Mouse (Mus musculus) forebrain, embryonic 13.5 days (tissue): ENCODE data around the gene Rbbp7. TPM values are rescaled to one million over a fixed set of nuclear protein-coding genes. Genes with fewer than 3 reads are reported as not detected.

Source experiments
- ATAC-seq: fragments of 200-750 bp; cut with Nextera tagmentation; 2 replicates; pipeline ENCODE4 v1.8.0; 2017
- H3K27ac ChIP-seq: fragments of 300-500 bp; sonication (generic); 2 replicates; pipeline ENCODE4 v1.5.1; 2015; ENCODE audit warnings: inconsistent platforms, mild to moderate bottlenecking, moderate library complexity
- H3K27me3 ChIP-seq: fragments of 300-500 bp; sonication (generic); 2 replicates; pipeline ENCODE4 v1.6.1; 2015; ENCODE audit warnings: mild to moderate bottlenecking, inconsistent platforms
- H3K36me3 ChIP-seq: fragments of 300-500 bp; sonication (generic); 2 replicates; pipeline ENCODE4 v1.6.1; 2015; ENCODE audit warnings: mild to moderate bottlenecking, inconsistent platforms; ENCODE audit not compliant: poor library complexity, severe bottlenecking
- H3K4me1 ChIP-seq: fragments of 300-500 bp; sonication (generic); 2 replicates; pipeline ENCODE4 v1.6.1; 2015; ENCODE audit warnings: inconsistent platforms
- H3K4me2 ChIP-seq: fragments of 300-500 bp; sonication (generic); 2 replicates; pipeline ENCODE4 v1.6.1; 2015; ENCODE audit warnings: inconsistent platforms, mild to moderate bottlenecking, moderate library complexity
- H3K4me3 ChIP-seq: fragments of 300-500 bp; sonication (generic); 2 replicates; pipeline ENCODE4 v1.5.1; 2015; ENCODE audit warnings: mild to moderate bottlenecking, inconsistent platforms
- H3K9ac ChIP-seq: fragments of 300-500 bp; sonication (generic); 2 replicates; pipeline ENCODE4 v1.6.1; 2015; ENCODE audit warnings: mild to moderate bottlenecking, inconsistent platforms
- H3K9me3 ChIP-seq: fragments of 300-500 bp; sonication (generic); replicated peaks from 2 replicates; pipeline ENCODE4 v1.6.1; 2016; ENCODE audit warnings: inconsistent platforms
- WGBS: fragments of 180-500 bp; shearing (Covaris S2); methylation state at CpG from one replicate; pipeline ENCODE4 v1.1.7; 2015; 5-methylcytosine and 5-hydroxymethylcytosine counted together
- polyA plus RNA-seq: library from polyadenylated mRNA; unstranded; fragments of >200 nt; fragmentation: Nextera tagmentation; extraction: Ambion mirVana; gene quantifications from 2 replicates; pipeline ENCODE4 v1.2.1, GENCODE M21; 2015

Gene Rbbp7
- polyA plus RNA-seq = 266 and 278 TPM in 2 replicates

GRCm38 (mm10) chrX:162760115-162760942 lies at the start of gene Rbbp7:
Gene Rbbp7, plus strand, starts transcription at chrX:162760402.
- H3K4me1 ChIP-seq = peaks cover 8% of the 10 kb centered on the region
- 0 out of 2 replicates have a peak, but pooled peaks cover 3% of the 10 kb centered on the region for H3K36me3 ChIP-seq
- H3K27ac ChIP-seq = peak within 1 kb of the TSS; percentile 91
- ATAC-seq = peak; percentile 98
- peak within 1 kb of the TSS; percentile 61 for H3K4me3 ChIP-seq
- H3K27me3 ChIP-seq = no peaks in the 10 kb centered on the region
- peak within 1 kb of the TSS; percentile 71 for H3K9ac ChIP-seq
- no peaks in the 10 kb centered on the region for H3K9me3 ChIP-seq
- peak within 1 kb of the TSS; percentile 66 for H3K4me2 ChIP-seq
- 18% methylated on average over 70 of the region's 100 CpGs for WGBS

- Histone ChIP-seq H3K27me3 (no peaks in the 10 kb centered on the region), H3K9me3 (no peaks in the 10 kb centered on the region), H3K9ac (no peak overlapping the region), H3K27ac (no peak overlapping the region), H3K4me3 (no peak overlapping the region), H3K4me1 (no peaks in the 10 kb centered on the region), H3K4me2 (no peak overlapping the region), H3K36me3 (no peaks in the 10 kb centered on the region)
- peak; percentile 36; the same call in 1 of the 2 replicates for ATAC-seq
- 32% methylated on average over 5 of the region's 5 CpGs for WGBS
Measured at GRCm38 (mm10) chrX:162717837-162718236, 42.4 kb upstream of the Rbbp7 start.

DNA sequence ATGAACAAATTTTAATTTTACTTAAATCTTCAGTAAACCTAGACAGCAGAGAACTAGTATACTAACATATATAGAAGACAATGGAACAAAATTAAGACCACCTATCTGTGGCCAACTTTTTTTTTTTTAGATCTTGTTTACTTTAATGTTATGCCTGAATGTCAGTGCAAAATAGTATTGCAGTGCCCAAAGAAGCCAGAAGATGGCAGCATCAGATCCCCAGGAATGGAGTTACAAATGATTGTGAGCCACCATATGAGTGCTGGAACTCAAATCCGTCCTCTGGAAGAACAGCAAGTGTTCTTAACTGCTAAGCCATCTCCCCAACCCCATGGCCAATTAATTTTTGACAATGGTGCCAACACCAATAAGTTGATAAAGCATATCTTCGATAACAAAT lies 40.6 kb upstream of the Rbbp7 start:
- no peaks in the 10 kb centered on the region for H3K27me3 ChIP-seq
- H3K4me1 ChIP-seq = no peaks in the 10 kb centered on the region
- no peak for ATAC-seq
- no peak overlapping the region for H3K9ac ChIP-seq
- 33% methylated on average over 2 of the region's 2 CpGs for WGBS
- H3K9me3 ChIP-seq = no peaks in the 10 kb centered on the region
- no peak overlapping the region for H3K4me2 ChIP-seq
- no peak overlapping the region for H3K27ac ChIP-seq
- H3K36me3 ChIP-seq = no peaks in the 10 kb centered on the region
- no peak overlapping the region for H3K4me3 ChIP-seq

- no peak overlapping the region for H3K9ac ChIP-seq
- no peaks in the 10 kb centered on the region for H3K27me3 ChIP-seq
- H3K4me3 ChIP-seq = no peak overlapping the region
- no peak for ATAC-seq
- no peak overlapping the region for H3K4me2 ChIP-seq
- no peaks in the 10 kb centered on the region for H3K36me3 ChIP-seq
- no peaks in the 10 kb centered on the region for H3K9me3 ChIP-seq
- H3K4me1 ChIP-seq = no peaks in the 10 kb centered on the region
- H3K27ac ChIP-seq = no peak overlapping the region
- 20% methylated on average over 12 of the region's 13 CpGs for WGBS
Measured at GRCm38 (mm10) chrX:162727367-162727777, 32.8 kb upstream of the Rbbp7 start.

DNA sequence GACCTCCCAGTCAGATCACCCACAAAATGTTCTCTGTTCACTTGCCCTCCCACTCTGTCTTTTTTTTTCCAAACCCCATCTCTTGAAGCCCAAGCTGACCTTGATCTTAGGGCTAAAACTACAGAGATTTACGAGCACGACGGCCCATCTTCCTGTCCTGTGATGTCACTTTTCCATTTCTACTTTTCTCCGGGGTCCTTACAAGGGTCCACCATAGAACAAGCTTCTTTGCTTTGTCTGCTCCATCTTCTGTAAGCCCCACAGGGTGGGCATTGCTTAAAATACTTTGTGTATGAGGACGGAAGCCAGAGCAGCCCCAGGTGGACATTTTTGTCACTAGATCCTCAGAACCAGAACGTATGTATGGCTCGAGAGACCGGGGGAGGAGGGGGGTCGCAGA lies 32.4 kb upstream of the Rbbp7 start:
- Histone ChIP-seq H3K27me3 (no peaks in the 10 kb centered on the region), H3K36me3 (no peaks in the 10 kb centered on the region), H3K4me2 (no peak overlapping the region), H3K4me3 (no peak overlapping the region), H3K9ac (no peak overlapping the region), H3K9me3 (no peaks in the 10 kb centered on the region), H3K27ac (no peak overlapping the region), H3K4me1 (no peaks in the 10 kb centered on the region)
- 34% methylated on average over 9 of the region's 9 CpGs for WGBS
- no peak for ATAC-seq

GRCm38 (mm10) chrX:162728228-162728627 lies 32.0 kb upstream of the Rbbp7 start:
- Histone ChIP-seq H3K4me2 (no peak overlapping the region), H3K27me3 (no peaks in the 10 kb centered on the region), H3K9ac (no peak overlapping the region), H3K27ac (no peak overlapping the region), H3K36me3 (no peaks in the 10 kb centered on the region), H3K4me3 (no peak overlapping the region), H3K4me1 (no peaks in the 10 kb centered on the region), H3K9me3 (no peaks in the 10 kb centered on the region)
- no peak; the same call in 1 of the 2 replicates for ATAC-seq
- WGBS = 24% methylated on average over 7 of the region's 7 CpGs

- WGBS = 83% methylated on average over 4 of the region's 4 CpGs
- no peak overlapping the region for H3K4me2 ChIP-seq
- H3K4me1 ChIP-seq = no peaks in the 10 kb centered on the region
- no peaks in the 10 kb centered on the region for H3K36me3 ChIP-seq
- no peak overlapping the region for H3K9ac ChIP-seq
- H3K9me3 ChIP-seq = no peaks in the 10 kb centered on the region
- H3K27ac ChIP-seq = no peak overlapping the region
- H3K4me3 ChIP-seq = no peak overlapping the region
- ATAC-seq = no peak
- no peaks in the 10 kb centered on the region for H3K27me3 ChIP-seq
Measured at GRCm38 (mm10) chrX:162730031-162730430, 30.2 kb upstream of the Rbbp7 start.

- Histone ChIP-seq H3K9ac (peak overlapping the region; percentile 57), H3K9me3 (no peaks in the 10 kb centered on the region), H3K36me3 (no peaks in the 10 kb centered on the region), H3K27me3 (no peaks in the 10 kb centered on the region), H3K4me3 (peak overlapping the region; percentile 43), H3K4me2 (peak overlapping the region; percentile 57), H3K4me1 (no peaks in the 10 kb centered on the region), H3K27ac (peak overlapping the region; percentile 83)
- ATAC-seq = peak; percentile 95
- WGBS = 29% methylated on average over 25 of the region's 25 CpGs
Measured at GRCm38 (mm10) chrX:162734997-162735929, 24.9 kb upstream of the Rbbp7 start.

DNA sequence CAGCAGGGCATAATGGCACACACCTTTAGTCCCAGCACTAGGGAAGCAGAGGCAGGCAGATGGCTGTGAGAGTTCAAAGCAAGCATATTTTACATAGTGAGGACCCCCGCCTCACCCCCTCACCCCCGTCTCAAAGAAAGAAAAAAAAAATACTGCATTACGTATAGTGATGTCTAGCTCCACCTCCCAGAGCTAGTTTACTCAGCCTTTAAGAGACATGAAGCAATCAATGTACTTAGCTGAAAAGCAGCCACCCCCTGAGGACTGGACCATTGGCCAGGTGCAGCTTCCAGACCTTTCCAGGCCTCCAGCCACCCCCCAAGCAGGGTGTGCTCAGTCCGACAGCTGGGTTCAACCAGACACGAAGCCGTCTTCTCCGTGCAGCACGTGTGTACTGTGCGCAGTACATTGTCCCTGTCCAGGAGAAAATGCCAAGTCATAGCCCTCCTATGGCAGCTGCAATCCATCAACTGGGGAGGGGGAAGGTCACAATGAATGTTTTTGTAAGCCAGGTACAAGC lies 24.0 kb upstream of the Rbbp7 start:
- Histone ChIP-seq H3K4me2 (peak overlapping the region; percentile 57), H3K4me1 (no peaks in the 10 kb centered on the region), H3K9me3 (no peaks in the 10 kb centered on the region), H3K36me3 (no peaks in the 10 kb centered on the region), H3K27ac (no peak overlapping the region; the same call in 1 of the 2 replicates), H3K4me3 (peak overlapping the region; percentile 43; the same call in 1 of the 2 replicates), H3K27me3 (no peaks in the 10 kb centered on the region), H3K9ac (0 out of 2 replicates have a peak overlapping the region, but pooled peaks have one; percentile 57)
- peak; percentile 45 for ATAC-seq
- WGBS = 47% methylated on average over 9 of the region's 9 CpGs

- H3K4me2 ChIP-seq = no peak overlapping the region
- 0 out of 2 replicates have a peak, but pooled peaks cover 2% of the 10 kb centered on the region for H3K27me3 ChIP-seq
- no peak overlapping the region for H3K27ac ChIP-seq
- no peak for ATAC-seq
- 60% methylated on average over 9 of the region's 9 CpGs for whole genome bisulfite sequencing
- H3K9ac ChIP-seq = no peak overlapping the region
- no peaks in the 10 kb centered on the region for H3K4me1 ChIP-seq
- H3K9me3 ChIP-seq = no peaks in the 10 kb centered on the region
- no peak overlapping the region for H3K4me3 ChIP-seq
- no peaks in the 10 kb centered on the region for H3K36me3 ChIP-seq
Measured at GRCm38 (mm10) chrX:162748696-162749420, 11.3 kb upstream of the Rbbp7 start.

DNA sequence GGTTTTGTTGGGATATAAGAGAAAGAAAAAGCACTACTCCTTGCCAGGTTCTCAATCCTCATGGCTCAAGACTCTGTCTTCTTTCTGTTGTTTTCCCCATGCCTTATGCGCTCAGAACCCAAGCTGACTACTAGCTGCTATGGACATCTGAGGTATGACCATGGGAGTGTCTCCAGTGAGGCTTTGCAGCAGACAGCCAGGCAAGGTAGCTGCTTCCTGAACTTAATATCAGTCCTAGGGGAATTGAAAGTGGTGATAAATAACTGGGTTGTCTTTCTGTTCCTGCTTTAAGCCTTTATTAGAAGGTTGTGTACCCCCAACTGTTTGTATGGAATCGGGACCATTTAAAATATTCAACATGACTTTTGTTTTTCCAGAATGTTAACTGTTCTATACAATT lies 7.8 kb upstream of the Rbbp7 start:
- Histone ChIP-seq H3K9me3 (no peaks in the 10 kb centered on the region), H3K36me3 (no peaks in the 10 kb centered on the region), H3K27me3 (0 out of 2 replicates have a peak, but pooled peaks cover 2% of the 10 kb centered on the region), H3K4me3 (no peak overlapping the region), H3K4me2 (no peak overlapping the region), H3K27ac (no peak overlapping the region), H3K9ac (no peak overlapping the region), H3K4me1 (no peaks in the 10 kb centered on the region)
- ATAC-seq = no peak
- WGBS = 82% methylated on average over 2 of the region's 2 CpGs
